Mouse (Mus musculus) heart, postnatal 0 days (tissue): ENCODE measurements around the gene Sesn1.

Experiments
- CTCF ChIP-seq: IDR thresholded peaks from 2 replicates; pipeline ENCODE4 v1.5.1; 2016; ENCODE audit warnings: antibody characterized with exemption, control low read depth, low read depth
- EP300 ChIP-seq: IDR thresholded peaks from 2 replicates; pipeline ENCODE4 v1.6.1; 2016; ENCODE audit warnings: antibody characterized with exemption, low read depth

- TF ChIP-seq CTCF = no peak
- TF ChIP-seq EP300 = no peak
These were observed 16.3 kb downstream of the Sesn1 start for GRCm38 (mm10) chr10:41825996-41826395.
